Mouse (Mus musculus) embryonic facial prominence, embryonic 11.5 days (tissue): ENCODE data around the gene Traf1. TPM values are rescaled to one million over a fixed set of nuclear protein-coding genes. Genes with fewer than 3 reads are reported as not detected.

Experiments
- ATAC-seq: fragments of 200-750 bp; cut with Nextera tagmentation; replicated peaks from 2 replicates; pipeline ENCODE4 v1.8.0; 2017; ENCODE audit warnings: low read depth; ENCODE audit not compliant: insufficient number of reproducible peaks, low FRiP score, low TSS enrichment
- DNase-seq: peaks from one replicate; pipeline ENCODE4 v3.0.0-alpha.2; 2015; ENCODE audit warnings: low spot score
- H3K27ac ChIP-seq: fragments of 300-500 bp; sonication (generic); replicated peaks from 2 replicates; pipeline ENCODE4 v1.5.1; 2014; ENCODE audit warnings: mild to moderate bottlenecking, low read depth, low read length, control low read depth
- H3K27me3 ChIP-seq: fragments of 300-500 bp; sonication (generic); 2 replicates; pipeline ENCODE4 v1.6.1; 2014; ENCODE audit warnings: mild to moderate bottlenecking, low read length, moderate library complexity, mixed read lengths; ENCODE audit not compliant: control insufficient read depth, insufficient read depth
- H3K36me3 ChIP-seq: fragments of 300-500 bp; sonication (generic); replicated peaks from 2 replicates; pipeline ENCODE4 v1.6.1; 2014; ENCODE audit warnings: low read depth, mild to moderate bottlenecking, low read length, moderate library complexity, mixed read lengths; ENCODE audit not compliant: control insufficient read depth, insufficient read depth
- H3K4me1 ChIP-seq: fragments of 300-500 bp; sonication (generic); 2 replicates; pipeline ENCODE4 v1.6.1; 2014; ENCODE audit warnings: low read length, mixed read lengths; ENCODE audit not compliant: control insufficient read depth, insufficient read depth
- H3K4me2 ChIP-seq: fragments of 300-500 bp; sonication (generic); 2 replicates; pipeline ENCODE4 v1.6.1; 2014; ENCODE audit warnings: low read depth, mild to moderate bottlenecking, control low read depth, low read length, moderate library complexity
- H3K4me3 ChIP-seq: fragments of 300-500 bp; sonication (generic); 2 replicates; pipeline ENCODE4 v1.5.1; 2014; ENCODE audit warnings: low read depth, low read length, control low read depth
- H3K9ac ChIP-seq: fragments of 300-500 bp; sonication (generic); replicated peaks from 2 replicates; pipeline ENCODE4 v1.6.1; 2014; ENCODE audit warnings: mild to moderate bottlenecking, control low read depth, low read length
- H3K9me3 ChIP-seq: fragments of 300-500 bp; sonication (generic); replicated peaks from 2 replicates; pipeline ENCODE4 v1.6.1; 2016; ENCODE audit warnings: mild to moderate bottlenecking, low read length, inconsistent platforms, mixed read lengths; ENCODE audit not compliant: control insufficient read depth
- WGBS: fragments of 180-500 bp; shearing (Covaris S2); extraction: QIAGEN DNeasy Blood & Tissue Kit; methylation state at CpG from one replicate; pipeline ENCODE4 v1.1.7; 2014; 5-methylcytosine and 5-hydroxymethylcytosine counted together
- polyA plus RNA-seq: library from polyadenylated mRNA; unstranded; fragments of >200 nt; fragmentation: Nextera tagmentation; extraction: Ambion mirVana; gene quantifications from 2 replicates; pipeline ENCODE4 v1.2.1, GENCODE M21; 2014

Gene Traf1
- polyA plus RNA-seq, 1 experiment from 2014 or later = 0.35 TPM

DNA sequence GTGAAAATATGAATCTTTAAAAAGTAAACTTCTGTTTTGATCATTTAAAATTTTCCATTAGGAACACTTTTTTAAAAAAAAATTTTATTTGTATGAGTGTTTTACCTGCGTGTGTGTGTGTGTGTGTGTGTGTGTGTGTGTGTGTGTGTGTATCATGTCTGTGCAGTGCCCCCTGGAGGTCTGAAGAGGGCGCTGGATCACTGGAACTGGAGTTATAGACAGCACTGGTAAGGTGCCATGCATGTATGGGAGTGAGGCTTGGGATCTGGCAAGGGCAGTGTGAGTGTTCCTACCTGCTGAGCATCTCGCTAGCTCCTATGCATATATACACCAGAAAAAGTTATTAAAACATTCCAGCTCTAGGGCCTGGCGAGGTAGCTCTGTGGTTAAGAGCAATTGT, 59.8 kb downstream of the Traf1 start:
- no peaks in the 10 kb centered on the region for H3K36me3 ChIP-seq
- H3K4me1 ChIP-seq = no peaks in the 10 kb centered on the region; the same call in 1 of the 2 replicates
- DNase-seq = no peak
- H3K9me3 ChIP-seq = no peaks in the 10 kb centered on the region
- H3K27ac ChIP-seq = no peak overlapping the region
- 74% methylated on average over 4 of the region's 4 CpGs for WGBS
- H3K9ac ChIP-seq = no peak overlapping the region
- no peak overlapping the region for H3K4me2 ChIP-seq
- no peak for ATAC-seq
- H3K27me3 ChIP-seq = no peaks in the 10 kb centered on the region
- no peak overlapping the region for H3K4me3 ChIP-seq

DNA sequence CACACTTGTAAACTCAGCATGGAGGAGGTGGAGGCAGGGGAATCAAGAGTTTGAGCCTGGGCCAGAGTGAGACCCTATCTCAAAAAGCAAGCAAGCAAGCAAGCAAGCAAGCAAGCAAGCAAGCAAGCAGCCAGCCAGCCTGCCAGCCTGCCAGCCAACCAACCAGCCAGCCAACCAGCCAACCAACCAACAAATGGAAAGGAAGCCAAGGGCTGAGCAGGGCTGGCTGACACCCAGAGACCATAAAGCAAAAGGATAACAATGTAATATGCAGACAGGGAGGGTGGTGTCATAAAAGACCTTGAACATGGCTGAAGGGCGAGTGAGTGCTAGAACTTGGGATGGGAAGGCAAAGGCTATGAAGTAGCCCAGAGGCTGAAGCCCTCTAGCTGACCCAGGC, 61.2 kb downstream of the Traf1 start:
- no peaks in the 10 kb centered on the region; the same call in 1 of the 2 replicates for H3K4me1 ChIP-seq
- no peaks in the 10 kb centered on the region for H3K9me3 ChIP-seq
- no peak overlapping the region for H3K9ac ChIP-seq
- no peaks in the 10 kb centered on the region for H3K27me3 ChIP-seq
- DNase-seq = no peak
- H3K27ac ChIP-seq = no peak overlapping the region
- WGBS = 71% methylated on average over 1 of the region's 1 CpGs
- H3K4me2 ChIP-seq = no peak overlapping the region
- H3K4me3 ChIP-seq = no peak overlapping the region
- H3K36me3 ChIP-seq = no peaks in the 10 kb centered on the region
- ATAC-seq = no peak

- ATAC-seq = no peak
- Histone ChIP-seq H3K36me3 (no peaks in the 10 kb centered on the region), H3K4me1 (no peaks in the 10 kb centered on the region; the same call in 1 of the 2 replicates), H3K9me3 (no peaks in the 10 kb centered on the region), H3K27me3 (no peaks in the 10 kb centered on the region), H3K4me3 (no peak overlapping the region), H3K9ac (no peak overlapping the region), H3K27ac (no peak overlapping the region), H3K4me2 (no peak overlapping the region)
- WGBS = 72% methylated on average over 11 of the region's 11 CpGs
- DNase-seq = no peak
Measured at GRCm38 (mm10) chr2:34899682-34900081, 61.9 kb downstream of the Traf1 start.

DNA sequence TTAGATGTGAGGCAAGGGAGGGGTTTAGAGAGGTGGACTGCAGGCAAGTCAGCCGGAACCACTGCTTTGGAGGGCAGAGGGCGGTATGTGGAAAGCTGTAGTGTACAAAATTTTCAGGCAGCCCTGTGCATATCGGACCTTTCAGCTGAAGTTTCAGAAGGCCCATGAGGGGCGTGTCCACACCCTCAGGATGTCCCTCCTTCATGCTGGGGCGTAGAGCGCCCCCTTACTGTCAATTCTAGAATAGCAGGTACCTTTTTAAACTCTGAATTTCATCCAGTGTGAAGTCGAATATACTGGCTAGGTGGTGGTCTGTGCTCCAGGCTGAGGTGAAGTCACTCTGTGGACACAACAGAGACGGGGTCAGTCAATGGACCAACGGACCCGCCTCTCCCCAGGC, 63.8 kb downstream of the Traf1 start:
- DNase-seq = peak; percentile 69

DNA sequence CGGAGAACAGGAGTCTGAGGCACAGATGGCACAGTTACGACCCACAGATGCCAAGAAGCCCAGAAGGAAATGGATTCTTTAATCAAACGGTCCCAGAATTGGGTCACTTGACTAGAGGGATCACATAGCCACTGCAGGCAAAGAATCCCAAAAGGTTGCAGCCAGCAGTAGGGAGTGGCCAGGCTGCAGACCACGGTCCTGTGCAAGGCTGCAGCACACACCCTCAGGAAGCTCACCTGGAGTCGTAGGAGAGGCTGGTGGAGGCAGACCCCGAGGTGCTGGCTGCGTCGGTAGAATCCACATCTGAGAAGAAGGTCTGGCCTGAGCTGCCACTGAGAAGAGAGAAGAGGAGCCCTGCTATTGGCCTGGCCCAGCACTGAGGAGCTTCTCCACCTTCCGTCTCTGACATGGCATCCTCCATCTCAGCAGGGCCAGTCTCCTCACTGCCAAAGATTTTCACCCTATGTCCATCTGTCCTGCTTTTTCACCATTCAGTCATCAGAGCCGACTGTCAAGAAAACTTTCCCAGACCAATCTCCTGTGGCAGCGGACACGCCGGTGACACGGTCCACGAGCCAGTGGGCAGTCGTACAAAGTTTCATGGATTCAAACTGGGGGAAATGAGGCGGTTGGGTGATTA, 64.6 kb downstream of the Traf1 start:
- 85% methylated on average over 17 of the region's 17 CpGs for WGBS
- Histone ChIP-seq H3K9me3 (no peaks in the 10 kb centered on the region), H3K27me3 (no peaks in the 10 kb centered on the region), H3K4me2 (no peak overlapping the region), H3K4me3 (no peak overlapping the region), H3K4me1 (no peaks in the 10 kb centered on the region), H3K36me3 (no peaks in the 10 kb centered on the region), H3K9ac (no peak overlapping the region), H3K27ac (no peak overlapping the region)
- DNase-seq (no peak), ATAC-seq (no peak)

More for the DNA sequence above, 63.8 kb downstream of the Traf1 start:
- no peaks in the 10 kb centered on the region for H3K36me3 ChIP-seq
- no peak overlapping the region for H3K4me3 ChIP-seq
- no peak for ATAC-seq
- WGBS = 23% methylated on average over 10 of the region's 10 CpGs
- no peaks in the 10 kb centered on the region for H3K9me3 ChIP-seq
- H3K27me3 ChIP-seq = no peaks in the 10 kb centered on the region
- no peak overlapping the region for H3K9ac ChIP-seq
- no peaks in the 10 kb centered on the region for H3K4me1 ChIP-seq
- H3K27ac ChIP-seq = no peak overlapping the region
- no peak overlapping the region for H3K4me2 ChIP-seq

- no peak overlapping the region for H3K9ac ChIP-seq
- no peaks in the 10 kb centered on the region for H3K9me3 ChIP-seq
- H3K4me3 ChIP-seq = no peak overlapping the region
- ATAC-seq (no peak), DNase-seq (no peak)
- 75% methylated on average over 19 of the region's 19 CpGs for WGBS
- no peaks in the 10 kb centered on the region for H3K4me1 ChIP-seq
- H3K27me3 ChIP-seq = no peaks in the 10 kb centered on the region
- H3K4me2 ChIP-seq = no peak overlapping the region
- H3K36me3 ChIP-seq = no peaks in the 10 kb centered on the region
- no peak overlapping the region for H3K27ac ChIP-seq
Measured at GRCm38 (mm10) chr2:34895503-34896113, 66.0 kb downstream of the Traf1 start.

DNA sequence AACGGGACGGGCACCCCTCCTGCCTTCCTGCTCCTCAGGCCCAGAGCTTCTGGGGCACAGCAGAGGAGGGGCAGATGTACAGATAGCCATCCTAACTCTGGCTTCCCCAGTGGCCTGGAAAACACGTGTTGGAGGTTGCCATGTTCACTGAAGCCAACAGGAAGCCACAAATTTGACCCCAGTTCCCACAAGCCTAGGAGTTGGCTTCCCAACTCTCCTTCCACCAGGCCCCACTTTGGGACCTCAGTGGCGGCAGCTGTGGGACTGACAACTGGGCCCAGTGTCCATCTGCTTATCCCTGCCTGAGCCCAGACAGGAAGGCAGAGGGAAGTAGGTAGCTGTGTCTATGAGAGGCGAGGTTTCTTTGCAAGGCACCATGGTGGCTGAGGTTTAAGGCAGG, 67.6 kb downstream of the Traf1 start:
- H3K4me3 ChIP-seq = no peak overlapping the region

More for the DNA sequence above, 67.6 kb downstream of the Traf1 start:
- Histone ChIP-seq H3K9ac (no peak overlapping the region), H3K36me3 (no peaks in the 10 kb centered on the region), H3K4me2 (no peak overlapping the region), H3K9me3 (no peaks in the 10 kb centered on the region), H3K27ac (no peak overlapping the region), H3K27me3 (no peaks in the 10 kb centered on the region), H3K4me1 (no peaks in the 10 kb centered on the region)
- DNase-seq (no peak), ATAC-seq (no peak)
- 67% methylated on average over 5 of the region's 5 CpGs for WGBS
